Mouse (Mus musculus) midbrain, embryonic 10.5 days (tissue): ENCODE results near the gene Stat6. TPM values are rescaled to one million over a fixed set of nuclear protein-coding genes. Genes with fewer than 3 reads are reported as not detected.

Experiments used
- DNase-seq: peaks from one replicate; pipeline ENCODE4 v3.0.0-alpha.2; 2017; ENCODE audit warnings: low spot score
- H3K27ac ChIP-seq: fragments of 300-500 bp; sonication (generic); replicated peaks from 2 replicates; pipeline ENCODE4 v1.5.1; 2016; ENCODE audit warnings: mild to moderate bottlenecking
- H3K27me3 ChIP-seq: fragments of 300-500 bp; sonication (generic); 2 replicates; pipeline ENCODE4 v1.6.1; 2016; ENCODE audit warnings: low read depth, mild to moderate bottlenecking; ENCODE audit not compliant: poor library complexity, severe bottlenecking
- H3K36me3 ChIP-seq: fragments of 300-500 bp; sonication (generic); 2 replicates; pipeline ENCODE4 v1.6.1; 2016; ENCODE audit warnings: mild to moderate bottlenecking, moderate library complexity
- H3K4me1 ChIP-seq: fragments of 300-500 bp; sonication (generic); 2 replicates; pipeline ENCODE4 v1.6.1; 2016
- H3K4me3 ChIP-seq: fragments of 300-500 bp; sonication (generic); 2 replicates; pipeline ENCODE4 v1.5.1; 2016; ENCODE audit warnings: mild to moderate bottlenecking, moderate library complexity
- H3K9me3 ChIP-seq: fragments of 300-500 bp; sonication (generic); replicated peaks from 2 replicates; pipeline ENCODE4 v1.6.1; 2016; ENCODE audit warnings: mild to moderate bottlenecking
- WGBS: fragments of 180-500 bp; shearing (Covaris S2); methylation state at CpG from one replicate; pipeline ENCODE4 v1.1.7; 2016; 5-methylcytosine and 5-hydroxymethylcytosine counted together
- polyA plus RNA-seq: library from polyadenylated mRNA; unstranded; fragments of >200 nt; fragmentation: Nextera tagmentation; extraction: Ambion mirVana; gene quantifications from 2 replicates; pipeline ENCODE4 v1.2.1, GENCODE M21; 2016

The Stat6 gene
- polyA plus RNA-seq, 1 experiment from 2014 or later: 8.2 TPM

DNA sequence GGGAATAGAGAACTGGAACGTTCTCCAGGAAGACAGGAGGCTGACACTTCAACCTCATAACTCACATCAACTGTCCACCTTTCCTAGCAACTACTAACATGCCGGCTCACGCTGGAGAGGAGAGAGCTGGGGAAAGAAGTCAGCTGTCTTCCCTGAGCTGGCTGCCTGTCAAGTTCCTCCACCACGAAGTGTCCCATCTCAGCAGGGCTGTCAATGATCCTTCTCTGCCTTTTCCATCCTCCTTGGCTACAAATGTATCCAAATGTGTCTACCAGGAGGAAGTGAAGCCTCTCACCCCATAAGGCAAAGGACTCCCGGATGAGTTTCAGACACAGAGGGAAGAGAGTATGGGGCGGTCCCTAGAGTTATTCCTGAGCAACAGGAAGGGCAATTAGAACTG lies 24.6 kb upstream of the Stat6 start:
- DNase-seq: no peak
- Histone ChIP-seq H3K9me3 (no peaks in the 10 kb centered on the region), H3K4me3 (peak overlapping the region; percentile 86), H3K27ac (peak overlapping the region; percentile 46), H3K27me3 (no peaks in the 10 kb centered on the region), H3K4me1 (peaks cover 88% of the 10 kb centered on the region), H3K36me3 (peaks cover 12% of the 10 kb centered on the region)
- whole genome bisulfite sequencing: 61% methylated on average over 6 of the region's 6 CpGs

- Histone ChIP-seq H3K9me3 (no peaks in the 10 kb centered on the region), H3K4me3 (peak overlapping the region; percentile 86), H3K27ac (peak overlapping the region; percentile 97), H3K4me1 (peaks cover 79% of the 10 kb centered on the region), H3K27me3 (no peaks in the 10 kb centered on the region), H3K36me3 (peaks cover 5% of the 10 kb centered on the region; the same call in 1 of the 2 replicates)
- 29% methylated on average over 8 of the region's 8 CpGs for WGBS
- no peak for DNase-seq
These were observed 23.6 kb upstream of the Stat6 start for GRCm38 (mm10) chr10:127619119-127619721.

- WGBS: under 1% methylated on average over 12 of the region's 12 CpGs
- Histone ChIP-seq H3K36me3 (peaks cover 5% of the 10 kb centered on the region; the same call in 1 of the 2 replicates), H3K27ac (peak overlapping the region; percentile 97), H3K4me3 (peak overlapping the region; percentile 86), H3K27me3 (no peaks in the 10 kb centered on the region), H3K9me3 (no peaks in the 10 kb centered on the region), H3K4me1 (peaks cover 72% of the 10 kb centered on the region)
- peak; percentile 64 for DNase-seq
These were observed 22.8 kb upstream of the Stat6 start for GRCm38 (mm10) chr10:127619941-127620405.

GRCm38 (mm10) chr10:127620406-127621190 lies 22.2 kb upstream of the Stat6 start, which contains the start of gene Lrp1:
TSS of gene Lrp1 (minus strand) at chr10:127621148.
- H3K27ac ChIP-seq: peak within 1 kb of the TSS; percentile 97
- WGBS: under 1% methylated on average over 26 of the region's 32 CpGs
- DNase-seq: peak; percentile 82
- H3K36me3 ChIP-seq: peaks cover 5% of the 10 kb centered on the region; the same call in 1 of the 2 replicates
- peak within 1 kb of the TSS; percentile 86 for H3K4me3 ChIP-seq
- H3K9me3 ChIP-seq: no peaks in the 10 kb centered on the region
- H3K4me1 ChIP-seq: peaks cover 66% of the 10 kb centered on the region
- H3K27me3 ChIP-seq: no peaks in the 10 kb centered on the region

GRCm38 (mm10) chr10:127621191-127622056 lies 21.4 kb upstream of the Stat6 start:
- Histone ChIP-seq H3K36me3 (peaks cover 5% of the 10 kb centered on the region; the same call in 1 of the 2 replicates), H3K27ac (peak overlapping the region; percentile 97), H3K27me3 (no peaks in the 10 kb centered on the region), H3K4me1 (peaks cover 57% of the 10 kb centered on the region), H3K4me3 (peak overlapping the region; percentile 86), H3K9me3 (peaks cover 6% of the 10 kb centered on the region; the same call in 1 of the 2 replicates)
- DNase-seq: peak; percentile 90
- WGBS: under 1% methylated on average over 39 of the region's 39 CpGs

- peak overlapping the region; percentile 97 for H3K27ac ChIP-seq
- DNase-seq: peak; percentile 77
- H3K36me3 ChIP-seq: peaks cover 5% of the 10 kb centered on the region; the same call in 1 of the 2 replicates
- WGBS: under 1% methylated on average over 13 of the region's 13 CpGs
- H3K4me3 ChIP-seq: peak overlapping the region; percentile 86
- H3K4me1 ChIP-seq: peaks cover 51% of the 10 kb centered on the region
- peaks cover 7% of the 10 kb centered on the region; the same call in 1 of the 2 replicates for H3K9me3 ChIP-seq
- H3K27me3 ChIP-seq: no peaks in the 10 kb centered on the region
These were observed 20.8 kb upstream of the Stat6 start for GRCm38 (mm10) chr10:127622057-127622392.

GRCm38 (mm10) chr10:127622661-127623060 lies 20.1 kb upstream of the Stat6 start:
- peaks cover 7% of the 10 kb centered on the region; the same call in 1 of the 2 replicates for H3K9me3 ChIP-seq
- peak overlapping the region; percentile 97 for H3K27ac ChIP-seq
- peaks cover 45% of the 10 kb centered on the region for H3K4me1 ChIP-seq
- no peaks in the 10 kb centered on the region for H3K36me3 ChIP-seq
- no peak overlapping the region for H3K4me3 ChIP-seq
- H3K27me3 ChIP-seq: no peaks in the 10 kb centered on the region
- DNase-seq: no peak
- 64% methylated on average over 4 of the region's 4 CpGs for WGBS

GRCm38 (mm10) chr10:127623439-127624216 lies 19.2 kb upstream of the Stat6 start:
- WGBS: 93% methylated on average over 6 of the region's 6 CpGs

DNA sequence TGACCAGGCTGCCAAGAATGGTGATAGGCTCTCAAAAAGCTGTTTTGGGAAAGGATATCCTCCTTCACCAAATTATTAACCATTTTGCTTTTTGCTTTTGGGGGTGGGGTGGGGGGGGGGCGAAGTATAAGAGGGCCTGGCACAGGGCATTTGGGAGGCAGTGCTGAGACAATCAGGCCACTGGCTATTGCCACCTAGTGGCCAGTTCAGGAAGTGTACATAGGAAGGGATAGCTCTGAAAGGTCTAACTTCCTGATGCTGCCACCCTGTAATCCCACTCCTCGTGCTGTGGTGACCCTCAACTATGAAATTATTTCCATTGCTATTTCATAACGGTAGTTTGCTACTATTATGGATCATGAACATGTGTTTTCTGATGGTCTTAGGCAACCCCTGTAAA lies 16.4 kb upstream of the Stat6 start:
- H3K36me3 ChIP-seq: no peaks in the 10 kb centered on the region
- H3K9me3 ChIP-seq: peaks cover 7% of the 10 kb centered on the region; the same call in 1 of the 2 replicates
- H3K27me3 ChIP-seq: no peaks in the 10 kb centered on the region
- H3K4me1 ChIP-seq: peaks cover 14% of the 10 kb centered on the region
- WGBS: 87% methylated on average over 3 of the region's 3 CpGs
- DNase-seq: no peak
- no peak overlapping the region for H3K4me3 ChIP-seq
- H3K27ac ChIP-seq: no peak overlapping the region

More at GRCm38 (mm10) chr10:127623439-127624216, 19.2 kb upstream of the Stat6 start:
- no peak overlapping the region for H3K4me3 ChIP-seq
- no peak for DNase-seq
- H3K36me3 ChIP-seq: no peaks in the 10 kb centered on the region
- no peak overlapping the region for H3K27ac ChIP-seq
- H3K27me3 ChIP-seq: no peaks in the 10 kb centered on the region
- H3K4me1 ChIP-seq: peaks cover 35% of the 10 kb centered on the region
- H3K9me3 ChIP-seq: peaks cover 7% of the 10 kb centered on the region; the same call in 1 of the 2 replicates

DNA sequence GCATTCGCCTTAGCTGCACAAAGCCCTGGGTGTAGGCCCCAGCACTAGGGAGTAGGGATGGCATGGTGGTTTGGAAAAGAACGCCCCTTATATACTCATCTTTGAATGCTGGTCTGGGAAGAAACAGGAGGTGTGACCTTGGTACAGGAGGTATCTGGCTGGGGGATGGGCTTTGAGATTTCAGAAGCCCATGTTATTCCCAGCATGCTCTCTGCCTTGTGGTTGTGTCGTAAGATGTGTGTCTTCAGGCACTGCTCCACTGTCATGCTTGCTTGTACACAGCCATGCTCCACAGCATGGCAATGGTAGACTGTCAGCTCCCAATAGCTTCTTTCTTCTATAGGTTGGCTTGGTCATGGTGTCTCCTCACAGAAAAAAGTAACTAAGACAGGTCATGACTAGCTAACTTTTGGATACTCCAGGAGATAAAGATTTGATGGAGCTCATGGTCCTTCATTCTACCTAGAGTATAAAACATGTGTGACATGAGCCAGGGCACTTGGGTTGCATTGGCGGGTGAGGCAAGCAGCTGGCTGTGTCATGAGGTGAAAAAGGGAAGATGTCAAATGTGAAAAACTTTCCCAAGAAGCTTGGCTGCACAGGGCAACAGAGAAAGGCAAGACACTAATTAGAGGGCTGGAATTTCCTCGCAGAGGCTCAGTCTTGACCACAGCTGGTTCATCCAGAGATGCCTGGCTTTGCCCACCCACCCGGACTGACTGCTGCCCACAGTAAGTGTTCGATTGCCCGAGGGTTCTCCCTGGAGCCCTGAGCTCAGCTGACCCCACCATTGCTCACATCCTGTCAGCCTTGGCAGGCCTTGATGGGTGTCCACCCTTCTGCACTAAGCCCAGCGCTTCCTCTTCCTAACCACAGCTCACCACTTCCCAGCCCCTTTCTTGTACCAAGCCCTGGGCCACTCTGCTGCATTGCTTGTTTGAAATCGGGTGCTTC lies 11.2 kb upstream of the Stat6 start:
- Histone ChIP-seq H3K9me3 (no peaks in the 10 kb centered on the region; the same call in 1 of the 2 replicates), H3K4me3 (no peak overlapping the region), H3K36me3 (no peaks in the 10 kb centered on the region), H3K27me3 (no peaks in the 10 kb centered on the region), H3K27ac (no peak overlapping the region), H3K4me1 (no peaks in the 10 kb centered on the region)
- no peak for DNase-seq
- WGBS: 88% methylated on average over 10 of the region's 10 CpGs
